Comparison of ENCODE assay signal across 15 mouse cellular contexts in the genomic region with DNA sequence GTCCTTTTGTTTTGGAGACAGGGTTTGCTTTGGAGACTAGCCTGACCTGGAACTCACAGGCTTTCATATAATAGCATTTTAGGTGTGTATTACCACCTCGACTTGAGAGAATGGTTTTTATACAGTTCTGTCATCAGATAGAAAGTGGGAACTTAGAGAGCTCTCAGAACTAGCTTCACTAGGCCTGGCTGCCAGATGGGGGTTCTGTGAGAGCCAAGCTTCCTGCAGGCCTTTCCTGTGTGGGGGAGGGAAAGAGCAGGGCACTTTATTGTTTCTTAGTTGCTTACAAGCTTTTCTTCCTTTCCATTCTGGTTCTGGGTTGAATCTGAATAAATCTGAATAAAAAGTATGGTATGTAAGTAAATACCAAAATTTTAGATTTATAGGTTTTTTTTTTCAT. TPM values are rescaled to one million over a fixed set of nuclear protein-coding genes. Genes with fewer than 3 reads are reported as not detected.
DNase-seq lines count a peak whose midpoint lies in the region; ATAC-seq lines count a peak whose summit lies in the region.
"Had no signal": no experiment of that assay in that cellular context is flagged by ENCODE, and none has a peak within 500 bp of the region (broad histone marks: within the 10 kb centered on the region; RNA-seq: fewer than 3 reads in every experiment).

No protein-coding gene starts in this region.

- intact Hi-C loops in left cerebral cortex, postnatal 14 days (cut with DNase I): loop anchor here (10.0 kb wide), 1 partner anchor 723 kb away; no protein-coding TSS in a partner anchor
- intact Hi-C loops in left cerebral cortex, postnatal 36 days (cut with DNase I): no loop called here

- H3K27me3 ChIP-seq in heart, embryonic 15.5 days: no peaks in the 10 kb centered on the region
- H3K27me3 ChIP-seq: embryonic facial prominence, embryonic 12.5 days; neural tube, embryonic 13.5 days had no signal

- H3K4me3 ChIP-seq in heart, embryonic 15.5 days: no peak overlapping the region
- H3K4me3 ChIP-seq: embryonic facial prominence, embryonic 12.5 days; neural tube, embryonic 13.5 days had no signal

- H3K4me1 ChIP-seq in heart, embryonic 15.5 days (replicated peaks): peaks cover 2% of the 10 kb centered on the region; the same call in 1 of the 2 replicates
- H3K4me1 ChIP-seq: embryonic facial prominence, embryonic 12.5 days had no signal

- H3K9me3 ChIP-seq in heart, embryonic 15.5 days (replicated peaks): no peaks in the 10 kb centered on the region
- H3K9me3 ChIP-seq: embryonic facial prominence, embryonic 12.5 days; neural tube, embryonic 13.5 days had no signal

- H3K4me2 ChIP-seq in heart, embryonic 15.5 days: no peak overlapping the region
- H3K4me2 ChIP-seq: embryonic facial prominence, embryonic 12.5 days; neural tube, embryonic 13.5 days had no signal

- peaks cover 7% of the 10 kb centered on the region for H3K36me3 ChIP-seq in heart, embryonic 15.5 days

- no peak overlapping the region for H3K9ac ChIP-seq in heart, embryonic 15.5 days
- H3K9ac ChIP-seq: embryonic facial prominence, embryonic 12.5 days; neural tube, embryonic 13.5 days had no signal

- peak; percentile 36 for DNase-seq in embryo, embryonic 11 days
- no peak for DNase-seq in embryo, embryonic 10 days (ENCODE audit: low spot score)
- peak; percentile 21 to 26 for DNase-seq in left cerebral cortex, postnatal 14 days (ENCODE audit: low spot score in 2 of 2)
- no peak for DNase-seq in left cerebral cortex, postnatal 36 days (ENCODE audit: low spot score in 2 of 2)
- DNase-seq in A20 (ENCODE audit: low read depth, low spot score): peak; percentile 27
- DNase-seq in cerebellum, adult 11-12 months: no peak
- no peak for DNase-seq in retina, embryonic 14.5 days (ENCODE audit: low spot score)
- DNase-seq: B cell, adult 2 months; gastrocnemius, postnatal 25 days; left cerebral cortex, postnatal 4 days had no signal

- H3K27ac ChIP-seq in heart, embryonic 15.5 days: peak overlapping the region; percentile 30; the same call in 1 of the 2 replicates
- H3K27ac ChIP-seq: embryonic facial prominence, embryonic 12.5 days; macrophage; neural tube, embryonic 13.5 days had no signal

- 48% methylated on average over 1 of the region's 1 CpGs for WGBS in heart, embryonic 15.5 days

- ATAC-seq in heart, embryonic 15.5 days (replicated peaks; ENCODE audit: insufficient number of reproducible peaks, insufficient read depth, low FRiP score, low read depth): no peak
- ATAC-seq: intestine, embryonic 16.5 days had no signal

RNA-seq across cellular contexts. Expression of a gene that starts 54.0 kb away (rescaled TPM):
- 10 to 100 TPM; 21.2 to 21.4 TPM for total RNA-seq in left cerebral cortex, postnatal 14 days (2021)
- 10 to 100 TPM; 22.3 to 25.4 TPM for total RNA-seq in left cerebral cortex, postnatal 36 days (2021)
- 23.5 and 30.2 TPM in 2 replicates for polyA plus RNA-seq in heart, embryonic 15.5 days (2015; fragmentation: Nextera tagmentation; extraction: Ambion mirVana)

Comparison
In these comparisons a context has a peak if more than half of its experiments do, and no peak if none do; other contexts are left out.
1. DNase-seq: peak in embryo, embryonic 11 days (single experiment), left cerebral cortex, postnatal 14 days (2 of 2) and A20 (single experiment); none in embryo, embryonic 10 days (single experiment), left cerebral cortex, postnatal 36 days (0 of 2), cerebellum, adult 11-12 months (single experiment) and retina, embryonic 14.5 days (single experiment).